Mouse (Mus musculus): ENCODE results near the gene Wdr49. TPM values are rescaled to one million over a fixed set of nuclear protein-coding genes. Genes with fewer than 3 reads are reported as not detected.
"Not testable (repeated sequence)": the region's sequence is repeated elsewhere in the genome, so short reads cannot be mapped to it uniquely, and the experiment has no call there.

The Wdr49 gene
- total RNA-seq, 2 experiments from 2014 or later, result not detected

DNA sequence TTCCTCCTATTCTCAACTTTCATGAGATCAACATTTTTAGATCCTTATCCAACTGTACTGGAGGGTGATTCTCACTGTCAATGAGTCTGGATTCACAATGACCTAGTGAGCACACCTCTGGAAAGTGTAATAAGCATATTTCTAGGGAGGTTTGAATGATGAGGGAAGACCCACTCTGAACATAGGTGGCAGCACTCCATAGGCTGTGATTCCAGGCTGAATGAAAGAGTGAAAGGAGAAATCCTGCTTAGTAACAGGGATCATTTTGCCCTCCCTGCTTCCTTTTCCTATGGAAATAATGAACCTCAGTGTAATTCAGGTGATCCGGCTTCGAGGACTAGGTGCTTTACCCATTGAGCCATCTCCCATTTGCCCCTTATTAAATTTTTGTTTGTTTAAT, 180.9 kb downstream of the Wdr49 start:
- DNase-seq, result no peak

DNA sequence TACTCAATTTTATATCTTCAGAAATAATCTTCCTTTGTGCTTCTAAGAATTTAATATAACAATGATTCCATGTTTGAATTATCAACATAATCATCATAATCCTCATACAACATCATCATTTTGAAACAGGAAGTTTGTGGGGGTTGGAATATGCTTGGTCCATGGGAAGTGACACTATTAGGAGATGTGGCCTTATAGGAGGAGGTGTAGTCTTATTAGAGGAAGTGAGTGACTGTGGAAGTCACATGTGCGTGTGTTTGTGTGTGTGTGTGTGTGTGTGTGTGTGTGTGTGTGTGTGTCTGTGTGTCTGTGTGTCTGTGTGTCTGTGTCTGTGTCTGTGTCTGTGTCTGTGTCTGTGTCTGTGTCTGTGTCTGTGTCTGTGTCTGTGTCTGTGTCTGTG, 182.5 kb downstream of the Wdr49 start:
- DNase-seq, result not testable (repeated sequence)

DNA sequence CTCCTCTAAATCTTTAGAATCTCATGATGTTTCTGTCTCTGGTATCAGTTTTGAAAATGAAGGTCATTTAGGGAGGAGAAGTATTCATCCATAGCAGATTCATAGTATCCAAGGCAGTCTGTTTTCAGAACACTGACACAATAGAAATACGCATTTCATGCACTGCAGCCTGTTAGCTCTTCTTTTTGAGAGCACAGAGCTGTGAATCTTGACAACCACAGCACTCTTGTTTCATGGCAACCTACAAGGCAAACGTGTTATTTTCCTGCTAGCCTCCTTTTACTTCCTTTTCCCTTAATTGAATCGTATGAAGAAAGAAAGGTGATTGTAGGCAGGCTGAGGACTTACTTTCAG, 184.2 kb downstream of the Wdr49 start:
- DNase-seq, result no peak

DNA sequence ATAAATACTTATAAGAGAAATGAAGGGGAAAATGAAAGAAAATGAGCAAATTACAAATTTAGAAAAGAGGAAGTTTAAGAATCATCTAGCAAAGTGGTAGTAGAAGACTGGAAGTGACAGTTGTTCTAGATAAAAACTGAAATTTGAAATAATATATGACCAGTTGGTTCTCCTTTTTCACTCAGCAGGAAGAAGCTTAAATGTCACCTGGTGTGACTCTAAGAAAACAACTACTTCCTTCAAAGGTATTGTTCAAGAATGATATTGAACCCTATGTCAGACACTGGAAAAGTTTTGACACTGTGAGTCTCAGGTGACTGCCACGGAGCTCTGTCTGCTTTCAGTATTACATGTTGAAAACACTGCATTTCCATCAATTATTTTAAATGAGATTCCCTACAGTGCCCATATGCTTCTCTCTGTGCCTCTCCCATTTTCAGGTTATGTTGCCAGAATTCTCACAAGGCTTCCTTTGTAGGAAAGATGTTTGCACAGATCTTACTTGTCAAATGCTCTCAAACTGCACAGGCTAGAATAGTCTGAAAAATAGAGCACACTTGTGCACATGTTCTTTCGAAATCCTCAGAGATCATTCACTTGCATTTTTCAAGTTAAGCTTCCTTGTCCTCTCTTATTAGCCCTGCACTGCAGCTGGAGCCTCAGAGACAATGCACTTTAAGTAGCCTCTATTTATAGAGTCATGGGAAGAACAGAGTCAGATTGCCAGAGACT, 184.8 kb downstream of the Wdr49 start:
- no peak for DNase-seq

DNA sequence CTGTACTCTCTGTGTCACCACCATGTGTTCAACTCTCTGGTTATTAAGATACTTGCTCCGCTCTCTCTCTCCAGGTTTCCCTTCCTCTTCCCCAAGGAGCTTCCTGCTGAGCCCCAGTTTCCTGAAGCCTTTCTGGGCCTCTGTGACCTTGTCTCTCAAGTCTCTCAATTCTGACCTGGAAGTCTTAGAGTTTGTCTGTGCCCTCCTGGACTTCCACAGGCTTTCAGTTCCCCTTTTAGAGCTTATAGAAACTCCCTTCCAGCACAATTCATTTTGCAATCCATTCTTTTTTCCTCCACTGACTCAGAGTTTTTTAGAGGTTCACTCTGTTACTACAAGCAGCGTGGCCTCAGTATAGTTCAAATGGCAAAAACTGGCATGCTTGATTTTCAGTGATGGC, 188.7 kb downstream of the Wdr49 start:
- no peak for DNase-seq

DNA sequence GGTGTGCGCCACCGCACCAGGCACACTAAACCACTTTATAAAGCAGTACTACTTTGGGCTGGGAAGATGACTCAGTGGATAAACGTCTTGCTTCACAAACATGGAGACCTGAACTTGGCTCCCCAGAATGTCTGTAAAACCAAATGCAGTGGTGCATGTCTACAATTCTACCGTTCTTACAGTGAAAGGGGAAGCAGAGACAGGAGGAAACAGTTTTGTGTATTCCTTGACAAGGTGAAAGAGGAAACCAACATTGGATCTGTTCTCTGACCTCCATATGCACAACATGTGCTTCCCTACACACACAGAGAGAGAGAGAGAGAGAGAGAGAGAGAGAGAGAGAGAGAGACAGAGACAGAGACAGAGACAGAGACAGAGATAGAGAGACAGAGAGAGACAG, 204.5 kb downstream of the Wdr49 start:
- no peak for DNase-seq

DNA sequence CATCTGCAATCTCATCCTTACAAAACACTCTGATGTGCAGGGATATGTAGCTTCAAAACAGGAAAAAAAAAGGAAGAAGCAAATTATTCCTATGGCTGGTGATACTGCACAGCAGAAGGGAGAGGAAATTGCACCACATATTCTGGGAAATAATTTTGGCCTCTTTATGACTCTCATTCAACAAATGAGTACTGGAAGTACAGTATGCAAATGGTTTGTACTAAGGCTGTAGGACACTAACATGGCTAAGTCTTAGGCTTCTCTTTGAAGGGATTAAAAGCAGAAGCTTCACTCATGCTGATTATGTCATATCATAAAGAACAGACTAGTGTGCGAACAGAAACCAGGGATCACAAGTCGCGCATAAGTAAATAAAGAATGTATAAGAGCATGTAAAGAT, 205.4 kb downstream of the Wdr49 start:
- DNase-seq, result no peak

DNA sequence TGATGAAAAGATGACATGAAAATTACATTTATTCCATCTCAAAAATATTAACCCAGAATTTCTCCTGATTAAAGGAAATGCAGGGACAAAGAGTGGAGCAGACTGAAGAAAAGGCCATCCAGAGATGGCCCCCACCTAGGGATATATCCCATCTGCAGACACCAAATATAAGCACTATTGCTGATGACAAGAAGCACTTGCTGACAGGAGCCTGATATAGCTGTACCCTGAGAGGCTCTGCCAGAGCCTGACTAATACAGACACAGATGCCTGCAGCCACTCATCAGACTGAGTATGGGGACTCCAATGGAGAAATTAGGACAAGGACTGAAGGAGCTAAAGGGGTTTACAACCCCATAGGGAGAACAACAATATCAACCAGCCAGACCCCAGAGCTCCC, 206.8 kb downstream of the Wdr49 start:
- DNase-seq, result no peak

DNA sequence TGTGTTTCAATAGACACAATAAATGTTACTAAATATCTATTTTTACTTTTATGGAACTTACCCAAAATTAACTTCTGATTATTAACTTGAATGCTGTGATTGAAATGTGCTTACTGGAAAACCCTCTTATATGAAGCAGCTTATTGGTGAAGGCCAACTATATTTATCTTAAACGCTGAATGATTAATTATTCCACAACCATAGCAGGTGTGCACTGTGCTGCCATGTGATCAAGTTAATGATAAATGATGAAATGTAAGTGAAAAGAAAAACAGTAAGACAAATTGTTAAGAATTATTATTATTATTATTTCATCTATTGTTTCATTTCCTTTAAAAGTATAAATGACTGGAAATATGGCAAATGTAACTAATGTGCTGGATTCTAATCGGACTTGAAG, 212.0 kb downstream of the Wdr49 start, which contains the start of gene Serpini2:
Serpini2 (minus strand) TSS at position 101 of the 400 bp plus-strand sequence.
- DNase-seq, result no peak

DNA sequence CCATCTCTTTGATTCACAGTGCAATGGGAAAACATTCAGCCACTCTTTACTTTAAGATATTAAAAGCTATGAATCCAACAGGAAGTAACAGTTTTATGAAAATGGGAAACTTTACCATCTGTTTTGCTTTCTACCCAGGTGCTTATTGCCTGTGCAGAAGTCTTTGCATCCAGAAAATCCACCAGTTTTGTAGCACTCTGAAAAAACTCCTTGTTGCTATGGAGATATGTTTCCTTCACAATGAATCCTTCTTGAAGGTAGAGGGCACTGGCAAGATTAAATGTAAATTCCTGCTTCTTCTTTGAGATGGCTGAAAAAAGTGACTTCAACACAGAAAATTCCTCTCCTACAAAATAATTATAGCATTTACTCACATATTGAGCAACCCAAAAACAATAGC, 222.6 kb downstream of the Wdr49 start:
- DNase-seq, result no peak

Other genes starting within 250 kb of the Wdr49 start
- not detected for gene Serpini2, start 212.1 kb downstream of the Wdr49 start, total RNA-seq (2021)
- gene Pdcd10, start 74.7 kb upstream of the Wdr49 start, total RNA-seq (2021), result 10 to 100 TPM; 65.9 to 71.5 TPM
- gene Serpini1, start 75.4 kb upstream of the Wdr49 start, total RNA-seq (2021), result 1 to 10 TPM; 2.9 to 4.3 TPM